Mouse (Mus musculus) left cerebral cortex, postnatal 4 days (tissue): ENCODE data around the gene Smok2b. TPM values are rescaled to one million over a fixed set of nuclear protein-coding genes. Genes with fewer than 3 reads are reported as not detected.
"Not testable (repeated sequence)": the region's sequence is repeated elsewhere in the genome, so short reads cannot be mapped to it uniquely, and the experiment has no call there.

ENCODE experiments used
- DNase-seq: peaks from one replicate; pipeline ENCODE4 v3.0.0-alpha.2; 2022
- intact Hi-C: fragments of 180-260 bp; cut with DNase I; formaldehyde crosslinking; loops from one replicate; pipeline ENCODE4 v1.15.1; 2025
- total RNA-seq, 2 experiments: library from RNA; stranded (reverse); gene quantifications; 2 replicates each; pipeline ENCODE4 v1.2.3; 2021

The Smok2b gene
- not detected for total RNA-seq

DNA sequence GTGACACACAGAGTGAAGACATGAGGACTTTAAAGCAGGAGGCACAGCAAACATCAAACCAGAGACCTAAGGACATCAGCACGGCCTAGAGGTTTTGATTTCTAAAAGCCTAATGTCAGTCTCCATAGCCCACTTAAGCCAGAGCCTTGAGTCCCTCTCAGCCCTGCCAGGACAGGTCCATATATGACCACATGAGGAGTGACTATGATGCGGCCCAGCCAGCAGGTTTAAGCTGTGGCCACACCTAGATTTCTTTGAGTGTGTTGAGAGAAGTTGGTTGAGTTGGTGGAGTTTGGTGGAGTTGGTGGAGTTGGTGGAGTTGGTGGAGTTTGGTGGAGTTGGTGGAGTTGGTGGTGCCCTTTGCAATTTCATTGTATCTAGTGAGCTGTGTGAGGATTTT is at the start of gene Smok2b:
Gene Smok2b (plus strand): TSS at position 301 of the 400 bp plus-strand sequence.
- intact Hi-C loops, DNase-seq: not testable (repeated sequence)

DNA sequence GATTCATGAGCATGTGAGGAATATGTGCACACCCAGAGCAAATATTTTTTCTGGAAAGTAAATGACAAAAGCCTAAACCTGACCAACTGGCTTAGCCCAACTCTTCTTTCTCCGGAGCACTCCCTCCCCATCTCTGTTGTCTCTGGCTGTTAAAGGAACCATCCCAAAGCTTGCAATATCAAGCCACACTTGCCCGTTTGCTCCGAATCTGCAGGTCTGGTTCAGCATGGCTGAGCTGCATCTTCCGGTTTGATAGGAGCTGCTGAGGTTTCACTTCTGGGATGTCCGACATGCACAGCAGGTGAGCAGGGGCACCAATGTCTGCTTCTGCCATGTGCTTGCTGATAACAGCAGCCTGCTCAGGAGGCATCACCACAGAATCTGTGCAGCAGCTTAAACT is 49.6 kb upstream of the Smok2b start:
- intact Hi-C loops, result not testable (repeated sequence)

DNA sequence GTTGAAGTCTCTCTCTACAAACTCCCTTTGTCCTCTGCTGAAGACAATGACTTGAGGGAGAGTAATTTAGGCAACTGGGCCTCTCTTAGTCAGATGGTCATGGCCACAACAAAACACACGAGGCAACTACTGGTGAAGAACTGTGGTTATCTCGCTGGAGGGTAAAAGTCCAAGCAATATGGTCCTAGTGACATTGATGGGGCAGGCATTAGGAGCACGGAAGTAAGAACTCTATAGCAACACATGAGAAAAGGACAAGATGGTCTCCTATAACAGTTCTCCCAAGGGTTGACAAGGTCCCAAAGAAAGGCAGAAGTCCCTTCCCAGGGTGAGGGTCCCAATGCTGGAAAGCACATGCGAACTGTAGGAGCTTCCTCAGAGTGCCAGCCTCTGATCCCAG is 47.3 kb upstream of the Smok2b start:
- intact Hi-C loops, DNase-seq: not testable (repeated sequence)

More for the DNA sequence above, 49.6 kb upstream of the Smok2b start:
- not testable (repeated sequence) for DNase-seq

DNA sequence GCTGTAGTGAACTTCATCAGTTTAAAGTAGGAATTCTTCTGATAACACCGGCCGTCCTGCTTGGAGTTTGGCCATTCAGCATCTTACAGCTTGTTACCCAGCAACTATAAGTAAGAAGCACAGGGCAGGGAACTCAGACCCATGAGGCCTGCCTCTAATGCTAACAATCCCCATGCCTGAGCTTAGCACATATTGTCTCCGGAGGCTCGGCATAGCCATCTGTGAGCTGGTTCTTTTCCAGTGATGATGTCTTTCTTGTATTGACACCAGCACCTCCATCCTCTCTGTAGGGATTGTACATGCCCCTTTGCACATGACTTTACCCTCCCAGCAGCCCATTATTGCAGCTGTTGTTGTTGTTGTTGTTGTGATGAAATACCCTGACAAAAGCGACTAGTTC is 45.5 kb upstream of the Smok2b start:
- DNase-seq, intact Hi-C loops: not testable (repeated sequence)

DNA sequence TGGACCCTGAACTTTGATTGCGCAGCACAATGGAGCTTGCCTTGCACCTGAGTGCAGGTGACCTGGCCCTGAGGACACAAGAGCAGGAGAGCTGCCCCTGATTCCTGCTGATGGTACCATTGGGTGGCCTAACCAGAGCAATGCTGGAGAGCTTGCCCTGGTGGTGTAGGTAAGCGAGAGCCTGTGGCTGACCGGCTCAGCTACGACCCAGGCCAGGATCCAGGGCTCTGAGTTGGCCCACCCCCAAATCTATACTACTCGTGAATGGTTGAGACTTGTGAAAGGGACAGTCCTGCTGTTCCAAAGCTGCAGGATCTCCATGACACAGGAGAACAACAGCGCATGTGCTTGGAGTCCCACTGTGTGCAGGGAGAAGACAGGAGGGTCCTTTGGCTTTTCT is 43.5 kb upstream of the Smok2b start:
- DNase-seq, intact Hi-C loops: not testable (repeated sequence)

DNA sequence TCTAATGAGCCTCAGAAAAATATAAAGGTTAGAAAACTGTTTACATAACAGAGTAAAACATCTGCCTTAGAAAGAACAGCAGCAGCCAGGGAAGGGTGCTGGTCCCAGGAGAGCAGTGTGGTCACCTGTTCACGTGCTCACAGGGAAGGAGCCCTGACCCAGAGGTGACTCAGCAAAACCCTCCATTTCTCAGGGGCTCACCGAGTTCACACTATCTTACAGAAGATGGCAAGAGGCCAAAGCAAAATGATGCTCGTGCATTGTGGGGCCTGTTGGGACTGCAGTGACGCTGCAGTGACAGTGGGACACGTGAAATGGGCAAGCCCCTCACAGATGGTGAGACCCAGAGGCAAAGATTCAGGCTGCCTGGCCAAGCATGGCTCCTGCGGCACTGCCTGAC is 42.4 kb upstream of the Smok2b start:
- intact Hi-C loops, result not testable (repeated sequence)

DNA sequence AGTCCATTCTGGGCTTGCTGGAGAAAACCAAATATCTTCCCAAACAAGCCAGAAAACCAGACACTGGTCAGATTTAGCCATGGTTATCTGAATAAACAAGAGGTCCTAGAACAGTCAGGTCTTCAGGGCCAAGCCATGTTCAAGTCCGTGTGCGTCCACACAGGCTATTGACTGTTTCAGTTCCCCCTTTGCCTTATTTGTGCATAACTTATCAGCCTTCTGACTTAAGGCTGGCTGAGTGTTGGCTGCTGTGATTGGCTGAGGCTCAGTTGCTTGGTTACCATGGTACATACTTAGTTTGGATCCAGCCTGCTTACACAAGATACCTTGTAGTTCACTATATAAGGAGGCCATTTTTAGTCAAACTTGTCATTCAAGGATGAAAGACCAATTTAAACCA is 41.2 kb upstream of the Smok2b start:
- DNase-seq, intact Hi-C loops: not testable (repeated sequence)

More for the DNA sequence above, 42.4 kb upstream of the Smok2b start:
- DNase-seq, result peak; percentile 29

DNA sequence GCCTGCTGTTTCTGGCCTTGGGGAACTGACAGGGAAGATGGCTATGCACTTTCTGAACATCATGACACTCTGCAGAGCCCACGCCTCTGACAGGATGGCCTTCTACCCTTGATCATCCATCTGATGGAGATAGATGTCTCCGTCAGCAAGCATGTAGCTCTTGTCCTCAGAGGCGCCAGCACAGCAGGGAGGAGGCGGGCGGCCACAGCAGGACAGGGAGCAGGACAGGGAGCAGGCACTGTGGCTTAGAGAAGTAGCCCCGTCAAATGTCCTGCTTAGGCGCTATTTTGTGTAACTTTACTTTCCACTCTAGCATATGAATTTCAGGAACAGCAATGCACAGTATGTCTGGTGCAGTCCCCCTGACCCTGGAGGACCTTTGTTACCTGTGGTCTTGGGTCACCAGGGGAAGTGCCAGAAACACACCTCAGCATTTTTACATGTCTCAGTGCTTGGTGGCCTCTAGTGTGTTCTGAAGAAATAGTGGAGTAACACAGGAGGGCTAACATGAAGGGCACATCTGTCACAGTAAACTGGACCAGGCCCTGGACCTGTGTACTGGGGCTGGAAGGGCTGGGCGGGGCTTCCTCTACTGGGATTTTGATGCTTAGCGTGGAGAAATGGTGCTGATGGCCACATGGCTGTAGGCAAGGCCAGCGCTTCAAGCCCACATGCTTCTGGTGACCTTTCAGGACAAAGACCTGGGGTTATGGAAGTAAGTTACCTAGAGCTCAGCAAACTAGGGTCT is 39.0 kb upstream of the Smok2b start:
- DNase-seq, intact Hi-C loops: not testable (repeated sequence)

DNA sequence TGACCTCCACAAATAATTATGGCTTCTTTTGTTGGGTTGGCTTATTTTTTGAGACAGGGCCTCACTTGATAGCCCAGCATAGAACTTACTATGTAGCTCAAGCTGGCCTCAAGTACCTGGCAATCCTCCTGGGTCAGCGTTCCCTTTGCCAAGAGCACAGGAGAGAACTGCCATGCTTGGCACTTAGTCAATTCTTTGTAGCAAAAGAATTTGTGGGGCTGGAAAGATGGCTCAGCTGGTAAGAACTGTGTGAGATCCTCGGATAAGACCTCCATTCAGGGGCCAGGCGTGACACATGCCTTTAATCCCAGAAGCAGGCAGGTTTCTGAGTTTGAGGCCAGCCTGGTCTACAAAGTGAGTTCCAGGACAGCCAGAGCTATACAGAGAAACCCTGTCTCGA is 33.6 kb upstream of the Smok2b start:
- DNase-seq, intact Hi-C loops: not testable (repeated sequence)

DNA sequence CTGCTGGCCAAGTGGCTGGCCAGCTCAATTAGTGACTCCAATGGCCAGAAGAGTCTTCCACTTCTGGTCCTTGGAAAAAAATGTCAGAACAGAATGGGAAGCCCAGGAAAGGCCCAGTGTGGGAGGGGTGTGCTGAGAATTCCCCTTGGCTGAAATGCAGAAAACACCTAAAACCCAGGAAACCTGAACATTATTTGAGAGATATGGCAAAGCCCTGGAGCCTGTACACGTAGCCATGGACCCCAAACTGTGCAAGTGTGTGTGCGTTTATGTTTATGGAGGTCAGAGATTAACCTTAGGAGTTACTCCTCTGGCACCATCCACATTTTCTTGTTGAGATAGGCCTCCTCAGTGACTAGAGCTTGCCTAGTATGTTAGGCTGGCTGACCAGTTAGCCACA is 31.2 kb upstream of the Smok2b start:
- intact Hi-C loops, DNase-seq: not testable (repeated sequence)

DNA sequence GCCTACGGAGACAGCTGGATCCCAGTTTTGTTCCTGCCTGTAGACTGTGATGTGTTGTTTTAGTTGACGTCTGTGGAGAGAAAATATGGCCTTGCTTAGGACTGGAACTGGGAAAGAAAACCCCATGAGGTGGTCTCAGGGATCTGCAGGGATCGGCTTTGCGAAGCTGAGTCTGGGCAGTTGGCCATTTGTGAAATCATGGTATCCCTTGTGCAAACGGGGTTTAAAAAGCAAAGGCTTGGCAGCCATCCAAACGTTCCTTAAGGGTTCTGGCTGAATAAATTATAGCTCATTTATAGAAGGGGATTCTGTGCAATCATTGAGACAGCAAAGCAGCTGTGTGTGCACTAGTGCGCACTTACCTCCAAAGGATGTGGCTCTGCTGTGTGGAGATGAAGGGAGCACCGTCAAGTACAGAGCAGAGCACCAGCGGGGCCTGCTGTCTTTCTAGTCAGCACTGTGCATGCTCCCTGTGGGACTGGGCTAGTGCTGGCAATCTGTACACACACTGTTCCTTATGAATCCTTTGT is 30.1 kb upstream of the Smok2b start:
- intact Hi-C loops, result not testable (repeated sequence)
- DNase-seq, result peak; percentile 80

DNA sequence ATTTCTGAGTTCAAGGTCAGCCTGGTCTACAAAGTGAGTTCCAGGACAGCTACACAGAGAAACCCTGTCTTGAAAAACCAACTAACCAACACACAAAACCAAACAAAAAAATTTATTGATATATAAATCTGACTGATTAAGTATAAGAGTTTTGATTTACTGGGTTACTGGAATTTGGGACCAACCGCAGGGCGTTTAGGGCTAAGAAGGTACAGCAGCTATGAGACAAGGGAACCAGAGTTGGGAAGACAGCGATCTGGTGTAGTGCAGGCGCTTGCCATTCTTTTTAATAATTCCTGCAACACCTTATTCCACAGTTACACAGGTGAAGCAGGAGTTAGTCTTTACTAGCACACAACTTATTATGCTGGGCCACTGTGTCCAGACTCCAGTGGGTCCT is 28.5 kb upstream of the Smok2b start:
- intact Hi-C loops, DNase-seq: not testable (repeated sequence)

DNA sequence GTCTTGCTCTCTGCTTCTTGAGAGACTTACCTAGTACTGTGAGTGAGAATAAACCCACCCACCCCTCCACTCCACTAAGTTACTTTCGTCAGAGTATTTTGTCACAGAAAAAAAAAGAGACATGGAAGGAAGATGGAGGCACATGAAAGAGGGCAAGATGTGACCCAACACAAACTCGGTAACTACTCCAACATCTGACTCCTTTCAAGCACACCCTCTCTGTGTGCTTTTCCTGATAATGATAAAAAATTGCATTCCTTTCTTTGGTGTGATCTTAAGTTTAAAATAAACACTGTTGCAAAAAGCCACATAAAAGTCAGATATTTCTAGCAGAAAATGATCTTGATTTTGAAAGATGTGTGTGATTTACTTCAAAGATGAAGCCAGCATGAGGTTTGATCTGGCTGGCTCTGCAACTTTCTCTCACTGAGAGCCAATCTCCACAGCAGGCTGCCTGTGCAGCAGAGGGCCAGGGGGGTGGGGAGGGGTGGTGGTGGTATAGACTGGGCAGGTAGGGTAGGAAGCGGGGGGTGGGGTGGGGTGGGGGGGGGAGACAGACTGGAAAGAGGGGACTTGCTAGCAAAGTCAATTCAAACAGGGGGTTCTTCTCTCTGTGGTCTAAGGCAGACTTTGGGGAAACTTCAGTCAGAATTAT is 27.5 kb upstream of the Smok2b start:
- intact Hi-C loops, DNase-seq: not testable (repeated sequence)

DNA sequence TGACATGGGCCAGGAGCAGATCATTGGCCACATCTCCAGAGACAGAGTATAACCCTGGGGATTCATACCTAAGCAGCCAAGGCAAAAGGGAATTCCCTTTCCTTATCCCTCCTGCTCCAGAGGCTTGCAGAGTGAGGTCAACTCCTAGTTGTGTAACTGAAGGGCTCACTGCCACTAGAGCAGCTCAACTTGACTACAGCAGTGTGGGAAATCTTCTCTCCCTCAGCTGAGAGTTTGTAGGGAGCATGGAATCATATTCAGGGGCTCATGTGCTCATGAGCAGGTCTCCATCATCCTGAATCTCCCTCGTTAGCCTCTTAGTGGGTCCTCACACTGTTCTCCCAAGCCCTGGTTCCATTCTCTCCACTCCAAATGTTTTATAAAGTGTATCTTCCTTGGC is 24.8 kb upstream of the Smok2b start:
- intact Hi-C loops, DNase-seq: not testable (repeated sequence)

DNA sequence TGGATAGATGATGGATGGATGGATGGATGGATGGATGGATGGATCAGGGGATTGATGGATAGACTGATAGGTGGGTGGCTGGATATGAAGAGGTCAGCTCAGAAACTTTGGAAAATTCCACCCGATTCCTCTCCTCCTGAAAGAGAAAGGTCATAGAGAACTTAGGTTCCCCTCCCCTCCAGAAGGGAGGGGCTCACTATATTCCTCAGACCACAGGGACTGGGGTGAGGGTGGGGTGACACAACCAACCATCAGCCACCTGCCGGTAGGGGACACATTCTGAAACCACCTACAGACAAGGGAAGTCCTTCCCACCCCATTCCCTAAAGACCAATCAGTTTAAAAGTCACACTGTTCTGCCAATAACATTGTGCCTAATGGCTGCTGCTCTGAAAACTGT is 23.6 kb upstream of the Smok2b start:
- no peak for DNase-seq
- intact Hi-C loops, result no loop called here

DNA sequence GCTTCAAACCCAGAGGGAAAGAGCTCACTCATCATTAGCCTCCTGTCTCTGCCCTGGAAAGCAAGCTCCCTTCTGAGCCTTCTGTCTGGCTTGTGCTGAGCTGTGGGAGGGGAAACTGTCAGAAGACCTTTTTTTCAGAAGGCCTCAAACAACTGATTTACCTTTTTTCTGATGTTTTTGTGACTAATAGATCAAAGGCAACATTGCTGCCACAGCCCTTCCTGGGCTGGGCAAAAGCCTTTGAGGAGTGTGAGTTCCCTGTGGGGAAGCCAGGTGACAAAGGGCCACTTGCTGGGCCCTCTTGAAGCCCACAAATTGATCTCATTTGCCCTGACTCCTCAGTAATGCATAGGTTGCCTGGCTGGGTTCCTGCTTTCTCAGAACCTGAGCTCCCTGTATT is 21.6 kb upstream of the Smok2b start:
- DNase-seq, intact Hi-C loops: not testable (repeated sequence)

DNA sequence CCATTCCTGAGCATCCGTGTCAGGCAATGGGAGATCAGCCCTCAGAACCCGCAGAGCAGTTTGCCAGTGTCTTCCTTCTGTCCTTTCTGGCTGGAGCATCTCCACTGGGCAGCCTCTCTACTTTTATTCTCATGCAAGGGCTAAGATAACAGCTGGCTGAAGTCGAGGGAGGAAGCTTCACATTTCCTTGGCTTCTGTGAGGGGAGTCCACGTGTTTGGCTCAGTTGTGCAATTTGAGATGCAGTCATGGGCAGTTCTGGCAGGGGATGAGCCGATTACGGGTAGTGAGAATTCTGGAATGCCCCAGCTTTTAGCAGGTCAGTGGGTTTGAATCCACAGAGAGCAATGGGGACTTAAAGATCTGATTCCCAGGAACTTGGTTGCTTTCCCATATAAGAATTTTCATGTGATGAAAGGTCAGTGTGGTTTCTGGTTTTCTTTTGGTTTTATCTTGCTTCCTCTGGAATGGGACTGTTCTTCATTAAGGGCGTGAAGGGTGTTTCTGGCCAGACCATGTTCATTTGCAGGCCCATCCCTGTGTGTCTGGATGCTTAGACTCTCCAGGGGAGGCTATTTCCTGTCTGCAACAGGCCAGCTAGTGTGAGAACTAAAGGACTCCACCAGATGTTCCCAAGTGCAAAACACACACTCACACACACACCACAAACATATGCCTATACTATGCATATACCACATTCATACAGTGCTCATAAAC is 17.8 kb upstream of the Smok2b start:
- intact Hi-C loops, result no loop called here
- peak; percentile 16 for DNase-seq

DNA sequence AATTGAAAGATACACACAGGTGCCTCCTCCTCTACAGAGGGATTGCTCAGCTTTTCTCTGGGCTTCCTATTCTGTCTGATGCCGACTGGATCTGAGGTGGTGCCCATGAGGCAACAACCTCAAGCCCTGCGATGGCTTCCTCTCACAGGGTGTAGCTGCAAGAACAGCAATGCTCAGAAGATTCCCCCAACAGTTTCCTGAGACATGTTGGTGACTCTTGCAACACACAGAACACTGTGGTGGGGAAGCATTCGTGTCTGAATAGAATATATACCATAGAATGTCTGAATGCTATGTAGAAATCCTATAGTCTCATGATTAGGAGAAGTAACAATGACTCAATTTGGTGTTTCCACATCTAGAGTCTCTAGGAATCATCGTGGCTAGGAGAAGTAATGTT is 15.9 kb upstream of the Smok2b start:
- intact Hi-C loops, result no loop called here
- no peak for DNase-seq

DNA sequence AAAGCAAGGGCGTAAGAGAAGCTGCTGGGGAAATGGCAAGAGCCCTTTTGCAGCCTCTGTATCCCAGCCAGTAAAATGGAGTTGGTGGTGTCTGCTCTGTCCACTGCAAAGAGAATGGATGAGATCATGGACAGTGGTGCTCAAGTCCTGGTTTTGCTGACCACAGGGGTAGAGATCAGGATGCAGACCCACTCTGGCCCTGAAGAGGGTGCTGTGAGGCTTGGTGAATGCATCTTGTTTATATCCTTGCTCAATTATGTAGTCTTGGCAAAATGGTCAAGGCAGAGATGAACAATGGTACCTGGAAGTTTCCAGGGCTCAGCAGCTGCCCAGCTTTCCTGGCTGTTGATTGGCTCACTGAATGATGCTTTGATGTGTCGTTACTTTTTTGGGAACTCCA is 14.5 kb upstream of the Smok2b start:
- DNase-seq, result no peak
- intact Hi-C loops, result no loop called here

DNA sequence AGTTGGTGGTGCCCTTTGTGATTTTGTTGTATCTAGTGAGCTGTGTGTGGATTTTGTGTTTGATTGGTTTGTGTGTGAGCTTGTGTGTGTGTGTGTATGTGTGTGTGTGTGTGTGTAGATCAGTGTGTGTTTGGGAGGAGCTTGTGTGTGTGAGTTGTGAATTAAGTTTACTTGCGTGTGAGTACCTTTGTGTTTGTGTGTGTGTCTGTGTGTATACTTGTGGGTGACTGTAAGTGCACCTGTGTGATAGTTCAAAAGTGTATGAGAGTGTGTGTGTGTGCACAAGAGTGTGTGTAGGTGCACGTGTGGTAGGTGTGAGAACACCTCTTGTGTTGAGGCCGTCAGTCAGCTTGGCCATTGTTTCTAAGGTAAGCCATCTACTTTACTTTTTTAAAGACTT is 9.2 kb upstream of the Smok2b start, which contains the start of gene Smok2a:
Gene Smok2a (plus strand): TSS at position 301 of the 400 bp plus-strand sequence.
- DNase-seq, result no peak
- intact Hi-C loops, result no loop called here

DNA sequence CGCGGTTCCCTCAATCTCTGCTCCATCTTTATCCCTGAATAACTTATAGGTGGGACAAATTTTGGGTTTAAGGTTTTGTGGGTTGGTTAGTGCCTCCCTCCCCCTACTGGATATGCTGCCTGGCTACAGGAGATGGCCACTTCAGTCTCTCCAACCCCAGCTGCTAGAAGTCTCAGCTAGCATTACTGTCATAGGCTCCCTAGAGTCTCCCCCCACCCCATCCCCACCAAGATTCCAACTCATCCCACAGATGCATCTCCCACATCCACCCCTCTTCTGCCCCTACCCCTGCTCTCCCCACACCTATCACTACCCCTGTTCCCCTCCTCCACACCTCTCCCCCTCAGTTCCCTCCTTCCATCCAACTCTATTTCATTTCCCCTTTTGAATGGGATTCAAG is 8.1 kb upstream of the Smok2b start:
- intact Hi-C loops, DNase-seq: not testable (repeated sequence)
